Mouse (Mus musculus): ENCODE measurements around the gene Col8a2. TPM values are rescaled to one million over a fixed set of nuclear protein-coding genes. Genes with fewer than 3 reads are reported as not detected.
A peak's percentile ranks its signal among the peaks of the same experiment; 100 is the strongest.

Gene Col8a2
- polyA plus RNA-seq, 1 experiment from 2014 or later = 5.0 TPM

DNA sequence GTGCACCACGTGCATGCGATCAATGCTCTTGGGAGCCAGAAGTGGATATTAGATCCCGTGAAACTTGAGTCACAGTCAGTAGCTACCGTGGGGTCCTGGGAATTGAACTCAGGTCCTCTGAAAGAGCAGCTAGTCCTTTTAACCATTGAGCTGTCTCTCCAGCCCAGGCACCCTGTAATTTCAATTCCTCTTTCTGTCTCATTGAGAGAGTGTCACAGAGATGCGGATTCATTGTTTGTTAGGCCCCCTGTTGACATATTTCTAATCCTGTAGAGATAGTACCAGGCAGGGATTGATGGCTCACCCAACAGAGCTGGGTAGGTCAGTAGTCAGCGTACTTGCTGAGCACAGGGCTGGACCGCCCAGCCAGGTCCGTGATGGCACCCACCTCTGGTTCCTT, 3.7 kb downstream of the Col8a2 start:
- H3K9ac ChIP-seq (ENCODE audit: low read length) = no peak overlapping the region
- H3K27me3 ChIP-seq (ENCODE audit: control insufficient read depth, insufficient read depth, low read length) = peaks cover 45% of the 10 kb centered on the region

DNA sequence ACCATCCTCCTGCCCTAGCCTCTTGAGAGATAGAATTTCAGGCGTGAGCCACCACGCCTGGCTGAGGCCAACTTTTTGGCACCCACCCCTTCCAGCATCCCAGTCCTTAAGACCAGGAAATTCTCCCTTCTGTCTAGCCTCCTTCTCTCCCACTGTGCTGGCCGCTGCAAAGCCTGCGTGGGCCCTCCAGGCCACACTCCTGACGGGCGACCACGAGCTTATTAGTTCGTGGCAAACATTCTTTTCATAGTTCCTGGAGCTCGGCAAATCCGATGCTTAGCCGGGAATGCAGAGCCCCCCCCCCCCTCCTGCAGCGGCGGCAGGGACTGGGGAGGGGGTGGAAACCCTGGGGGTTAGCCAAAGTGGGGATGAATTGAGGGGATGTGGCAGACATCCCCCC, 4.6 kb downstream of the Col8a2 start:
- H3K9me3 ChIP-seq (replicated peaks; ENCODE audit: control insufficient read depth, low read length) = no peaks in the 10 kb centered on the region; the same call in 1 of the 2 replicates
- no peak overlapping the region for H3K9ac ChIP-seq (ENCODE audit: low read length)

More for the DNA sequence above, 3.7 kb downstream of the Col8a2 start:
- H3K27ac ChIP-seq (ENCODE audit: low read length) = no peak overlapping the region
- H3K9me3 ChIP-seq (replicated peaks; ENCODE audit: control insufficient read depth, low read length) = peaks cover 6% of the 10 kb centered on the region
- peaks cover 4% of the 10 kb centered on the region; the same call in 1 of the 2 replicates for H3K4me1 ChIP-seq (ENCODE audit: control insufficient read depth, insufficient read depth, low read length)
- no peaks in the 10 kb centered on the region for H3K36me3 ChIP-seq (ENCODE audit: control insufficient read depth, insufficient read depth)
- no peak for ATAC-seq (replicated peaks; ENCODE audit: extremely low read depth, insufficient read depth, low FRiP score)
- H3K4me3 ChIP-seq (ENCODE audit: low read length) = no peak overlapping the region
- H3K4me2 ChIP-seq (ENCODE audit: low read depth, low read length) = no peak overlapping the region
- 84% methylated on average over 8 of the region's 8 CpGs for WGBS

DNA sequence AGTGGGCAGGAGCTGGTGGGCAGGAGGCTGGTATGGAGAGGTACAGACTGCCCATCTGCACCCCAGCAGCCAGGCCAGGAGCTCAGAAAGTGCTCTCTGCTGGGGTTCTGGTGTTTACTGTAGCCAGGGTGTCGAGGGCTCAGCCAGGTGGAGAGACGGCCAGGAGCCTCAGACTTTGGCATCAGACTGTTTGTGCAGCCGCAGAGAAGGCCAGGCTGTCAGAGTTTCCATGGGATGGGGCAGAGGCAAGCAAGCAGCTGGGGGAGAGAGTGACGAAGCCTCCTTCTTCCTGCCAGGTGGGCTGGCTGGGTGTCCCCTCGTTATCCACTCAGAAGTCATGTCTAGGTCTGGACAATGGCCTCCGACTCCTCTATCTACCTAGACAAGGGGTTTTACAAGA, 8.6 kb downstream of the Col8a2 start:
- H3K4me3 ChIP-seq (ENCODE audit: low read length) = no peak overlapping the region
- ATAC-seq (replicated peaks; ENCODE audit: extremely low read depth, insufficient read depth, low FRiP score) = no peak

More for the DNA sequence above, 4.6 kb downstream of the Col8a2 start:
- no peak for ATAC-seq (replicated peaks; ENCODE audit: extremely low read depth, insufficient read depth, low FRiP score)
- Histone ChIP-seq H3K36me3 (ENCODE audit: control insufficient read depth, insufficient read depth) (no peaks in the 10 kb centered on the region), H3K27ac (ENCODE audit: low read length) (no peak overlapping the region), H3K27me3 (ENCODE audit: control insufficient read depth, insufficient read depth, low read length) (peaks cover 43% of the 10 kb centered on the region), H3K4me3 (ENCODE audit: low read length) (no peak overlapping the region), H3K4me2 (ENCODE audit: low read depth, low read length) (no peak overlapping the region), H3K4me1 (ENCODE audit: control insufficient read depth, insufficient read depth, low read length) (peaks cover 3% of the 10 kb centered on the region; the same call in 1 of the 2 replicates)
- 20% methylated on average over 13 of the region's 13 CpGs for WGBS

DNA sequence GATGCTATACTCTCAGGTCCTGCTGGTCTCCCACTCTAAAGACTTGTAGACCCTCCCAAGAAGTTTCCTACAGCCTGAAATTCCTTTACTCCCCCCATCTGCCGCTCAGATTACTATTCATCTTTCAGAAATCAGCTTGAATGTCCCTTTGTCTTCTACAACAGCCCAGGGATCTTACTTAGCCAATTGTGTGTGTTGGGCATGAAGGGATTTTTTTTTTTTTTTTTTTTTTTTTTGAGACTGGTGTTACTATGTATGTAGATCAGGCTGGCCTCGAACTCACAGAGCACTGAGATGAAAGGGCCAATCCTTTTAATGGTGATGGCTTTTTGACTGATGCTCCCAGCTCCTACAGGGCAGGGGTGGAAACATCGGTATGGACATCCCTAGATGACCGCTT, 9.3 kb downstream of the Col8a2 start:
- H3K36me3 ChIP-seq (ENCODE audit: control insufficient read depth, insufficient read depth) = no peaks in the 10 kb centered on the region
- H3K27me3 ChIP-seq (ENCODE audit: control insufficient read depth, insufficient read depth, low read length) = peaks cover 33% of the 10 kb centered on the region
- H3K9ac ChIP-seq (ENCODE audit: low read length) = no peak overlapping the region
- WGBS = 47% methylated on average over 4 of the region's 4 CpGs
- ATAC-seq (replicated peaks; ENCODE audit: extremely low read depth, insufficient read depth, low FRiP score) = no peak
- H3K4me3 ChIP-seq (ENCODE audit: low read length) = no peak overlapping the region
- H3K4me2 ChIP-seq (ENCODE audit: low read depth, low read length) = no peak overlapping the region
- peaks cover 13% of the 10 kb centered on the region for H3K4me1 ChIP-seq (ENCODE audit: control insufficient read depth, insufficient read depth, low read length)
- H3K27ac ChIP-seq (ENCODE audit: low read length) = no peak overlapping the region
- H3K9me3 ChIP-seq (replicated peaks; ENCODE audit: control insufficient read depth, low read length) = no peaks in the 10 kb centered on the region

More for the DNA sequence above, 8.6 kb downstream of the Col8a2 start:
- Histone ChIP-seq H3K4me2 (ENCODE audit: low read depth, low read length) (no peak overlapping the region), H3K9me3 (replicated peaks; ENCODE audit: control insufficient read depth, low read length) (no peaks in the 10 kb centered on the region), H3K36me3 (ENCODE audit: control insufficient read depth, insufficient read depth) (no peaks in the 10 kb centered on the region), H3K4me1 (ENCODE audit: control insufficient read depth, insufficient read depth, low read length) (peaks cover 9% of the 10 kb centered on the region), H3K27me3 (ENCODE audit: control insufficient read depth, insufficient read depth, low read length) (peaks cover 29% of the 10 kb centered on the region), H3K9ac (ENCODE audit: low read length) (no peak overlapping the region), H3K27ac (ENCODE audit: low read length) (no peak overlapping the region)
- WGBS = 77% methylated on average over 6 of the region's 6 CpGs

DNA sequence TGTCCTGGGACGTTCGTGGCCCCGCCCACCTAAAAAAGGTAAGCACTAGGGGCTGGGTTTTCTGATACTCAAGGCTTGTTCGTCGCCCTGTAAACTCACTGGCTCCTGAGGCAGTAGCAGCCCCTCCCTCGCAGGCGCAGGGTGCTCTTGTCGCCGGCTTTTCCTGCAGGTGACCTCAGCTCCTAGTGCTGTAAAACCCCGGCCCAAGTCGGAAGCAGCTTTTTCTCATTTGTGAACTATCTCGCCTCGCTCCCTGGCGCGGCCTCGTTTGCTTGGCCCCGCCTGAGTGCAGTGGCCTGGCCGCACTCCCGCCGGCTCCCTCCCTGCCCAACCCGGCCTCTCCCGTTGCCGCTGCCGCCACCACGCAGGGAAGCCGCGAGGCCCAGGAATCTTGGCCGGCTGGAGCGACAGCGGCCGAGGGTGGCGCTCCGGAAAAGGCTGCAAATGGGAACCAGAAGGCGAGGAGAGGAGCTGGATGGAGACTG, 10.1 kb downstream of the Col8a2 start:
- peak overlapping the region; percentile 70 for H3K9ac ChIP-seq (ENCODE audit: low read length)
- H3K4me1 ChIP-seq (ENCODE audit: control insufficient read depth, insufficient read depth, low read length) = peaks cover 20% of the 10 kb centered on the region
- 0 out of 2 replicates have a peak, but pooled peaks have one; percentile 37 for ATAC-seq (replicated peaks; ENCODE audit: extremely low read depth, insufficient read depth, low FRiP score)
- H3K9me3 ChIP-seq (replicated peaks; ENCODE audit: control insufficient read depth, low read length) = no peaks in the 10 kb centered on the region
- H3K27me3 ChIP-seq (ENCODE audit: control insufficient read depth, insufficient read depth, low read length) = peaks cover 40% of the 10 kb centered on the region
- peak overlapping the region; percentile 10; the same call in 1 of the 2 replicates for H3K27ac ChIP-seq (ENCODE audit: low read length)
- WGBS = under 1% methylated on average over 34 of the region's 34 CpGs
- peak overlapping the region; percentile 41 for H3K4me3 ChIP-seq (ENCODE audit: low read length)
- H3K36me3 ChIP-seq (ENCODE audit: control insufficient read depth, insufficient read depth) = no peaks in the 10 kb centered on the region
- peak overlapping the region; percentile 75 for H3K4me2 ChIP-seq (ENCODE audit: low read depth, low read length)

DNA sequence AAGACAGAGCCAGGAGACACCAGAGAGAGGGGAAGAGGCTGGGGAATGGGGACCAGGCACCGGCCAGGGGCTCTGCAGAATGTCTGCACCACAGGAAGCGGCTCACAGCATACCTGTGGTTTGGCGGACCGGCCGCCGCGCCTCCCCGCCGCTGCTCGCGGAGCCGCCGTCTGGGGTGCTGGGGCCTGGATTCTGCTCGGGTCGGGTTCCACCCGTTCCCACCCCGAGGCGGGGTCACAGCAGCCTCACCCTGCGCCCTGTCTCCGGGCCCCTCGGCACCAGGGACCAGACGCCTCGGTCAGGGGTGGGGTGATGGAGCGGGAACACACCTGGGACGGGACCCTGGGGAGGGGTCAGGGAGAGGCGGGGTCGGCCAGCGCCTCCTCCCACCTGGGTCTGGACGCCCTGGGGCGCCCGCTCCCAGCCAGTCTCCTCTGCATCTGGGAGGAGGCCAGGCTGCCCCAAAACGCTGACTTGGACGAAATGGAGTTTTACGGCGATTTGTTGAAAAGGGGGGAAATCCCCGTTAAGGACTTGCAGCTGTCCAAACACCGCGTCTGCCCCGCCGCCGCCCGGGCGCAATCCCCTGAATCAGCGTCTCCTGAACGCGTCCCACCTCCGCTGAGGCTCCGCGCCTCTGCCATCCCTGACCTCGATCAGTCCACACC, 14.5 kb downstream of the Col8a2 start:
- WGBS = under 1% methylated on average over 50 of the region's 50 CpGs
- H3K27me3 ChIP-seq (ENCODE audit: control insufficient read depth, insufficient read depth, low read length) = peaks cover 50% of the 10 kb centered on the region
- H3K27ac ChIP-seq (ENCODE audit: low read length) = no peak overlapping the region
- H3K9ac ChIP-seq (ENCODE audit: low read length) = peak overlapping the region; percentile 43
- peak overlapping the region; percentile 45 for H3K4me3 ChIP-seq (ENCODE audit: low read length)
- ATAC-seq (replicated peaks; ENCODE audit: extremely low read depth, insufficient read depth, low FRiP score) = peak; percentile 49; the same call in 1 of the 2 replicates
- H3K9me3 ChIP-seq (replicated peaks; ENCODE audit: control insufficient read depth, low read length) = peaks cover 4% of the 10 kb centered on the region
- H3K4me2 ChIP-seq (ENCODE audit: low read depth, low read length) = peak overlapping the region; percentile 62
- H3K36me3 ChIP-seq (ENCODE audit: control insufficient read depth, insufficient read depth) = no peaks in the 10 kb centered on the region
- peaks cover 23% of the 10 kb centered on the region for H3K4me1 ChIP-seq (ENCODE audit: control insufficient read depth, insufficient read depth, low read length)

DNA sequence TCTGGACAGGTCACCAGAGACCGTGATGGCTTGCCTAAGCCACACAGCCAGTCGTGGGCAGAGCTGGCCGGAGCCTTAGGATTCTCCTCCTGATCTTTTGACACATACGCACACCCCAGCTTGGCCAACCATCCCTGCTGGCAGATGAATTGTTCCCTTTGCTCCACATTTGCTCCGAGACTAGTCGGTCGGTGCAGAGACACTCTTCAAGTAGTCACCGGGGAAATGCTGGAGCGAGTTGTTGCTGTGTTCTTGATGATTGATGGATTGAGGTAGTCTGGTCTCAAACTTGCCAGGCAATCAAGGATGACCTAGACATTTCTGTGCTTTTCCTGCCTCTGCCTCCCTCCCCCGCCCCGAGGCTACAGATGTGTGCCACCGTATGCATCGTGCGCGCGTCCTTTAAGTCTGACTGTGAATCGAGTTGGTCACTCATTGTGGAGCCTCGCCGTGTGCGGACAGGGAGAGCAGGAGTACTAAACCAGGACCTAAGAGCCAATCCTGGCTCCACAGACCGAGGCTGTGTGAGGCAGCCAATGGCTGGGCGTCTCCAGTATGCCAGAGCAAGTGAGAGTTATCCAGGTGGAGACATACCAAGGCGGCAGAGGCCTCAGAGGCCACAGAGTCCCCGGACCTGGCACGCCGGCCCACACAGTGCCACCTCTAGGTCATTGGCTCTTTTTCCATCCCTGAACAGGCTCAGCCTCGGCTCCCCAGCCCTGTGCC, 15.2 kb downstream of the Col8a2 start:
- H3K27me3 ChIP-seq (ENCODE audit: control insufficient read depth, insufficient read depth, low read length) = peaks cover 50% of the 10 kb centered on the region
- no peaks in the 10 kb centered on the region for H3K36me3 ChIP-seq (ENCODE audit: control insufficient read depth, insufficient read depth)
- H3K9ac ChIP-seq (ENCODE audit: low read length) = no peak overlapping the region
- H3K4me1 ChIP-seq (ENCODE audit: control insufficient read depth, insufficient read depth, low read length) = peaks cover 20% of the 10 kb centered on the region
- WGBS = 10% methylated on average over 27 of the region's 27 CpGs
- peak overlapping the region; percentile 62 for H3K4me2 ChIP-seq (ENCODE audit: low read depth, low read length)
- H3K27ac ChIP-seq (ENCODE audit: low read length) = no peak overlapping the region
- no peak for ATAC-seq (replicated peaks; ENCODE audit: extremely low read depth, insufficient read depth, low FRiP score)
- peak overlapping the region; percentile 45 for H3K4me3 ChIP-seq (ENCODE audit: low read length)
- peaks cover 5% of the 10 kb centered on the region for H3K9me3 ChIP-seq (replicated peaks; ENCODE audit: control insufficient read depth, low read length)

DNA sequence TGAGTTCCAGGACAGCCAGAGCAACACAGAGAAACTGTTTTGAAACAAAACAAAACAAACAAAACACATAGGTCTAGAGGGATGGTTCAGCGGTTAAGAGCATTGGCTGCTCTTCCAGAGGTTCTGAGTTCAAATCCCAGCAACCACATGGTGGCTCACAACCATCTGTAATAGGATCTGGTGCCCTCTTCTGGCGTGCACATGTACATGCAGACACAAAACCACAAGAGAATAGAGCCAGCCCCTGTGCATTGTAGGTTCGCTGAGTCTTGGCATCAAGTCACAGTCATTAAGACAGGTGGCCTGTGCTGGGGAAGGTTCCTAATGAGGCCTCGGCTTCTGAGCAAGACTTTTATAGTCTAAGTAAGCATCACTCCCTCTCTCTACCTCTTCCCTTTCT, 17.3 kb downstream of the Col8a2 start:
- Histone ChIP-seq H3K9ac (ENCODE audit: low read length) (no peak overlapping the region), H3K36me3 (ENCODE audit: control insufficient read depth, insufficient read depth) (no peaks in the 10 kb centered on the region), H3K9me3 (replicated peaks; ENCODE audit: control insufficient read depth, low read length) (peaks cover 5% of the 10 kb centered on the region), H3K4me2 (ENCODE audit: low read depth, low read length) (no peak overlapping the region), H3K4me3 (ENCODE audit: low read length) (no peak overlapping the region), H3K27ac (ENCODE audit: low read length) (no peak overlapping the region), H3K27me3 (ENCODE audit: control insufficient read depth, insufficient read depth, low read length) (peaks cover 36% of the 10 kb centered on the region), H3K4me1 (ENCODE audit: control insufficient read depth, insufficient read depth, low read length) (peaks cover 14% of the 10 kb centered on the region)
- ATAC-seq (replicated peaks; ENCODE audit: extremely low read depth, insufficient read depth, low FRiP score) = no peak
- WGBS = 63% methylated on average over 4 of the region's 4 CpGs

DNA sequence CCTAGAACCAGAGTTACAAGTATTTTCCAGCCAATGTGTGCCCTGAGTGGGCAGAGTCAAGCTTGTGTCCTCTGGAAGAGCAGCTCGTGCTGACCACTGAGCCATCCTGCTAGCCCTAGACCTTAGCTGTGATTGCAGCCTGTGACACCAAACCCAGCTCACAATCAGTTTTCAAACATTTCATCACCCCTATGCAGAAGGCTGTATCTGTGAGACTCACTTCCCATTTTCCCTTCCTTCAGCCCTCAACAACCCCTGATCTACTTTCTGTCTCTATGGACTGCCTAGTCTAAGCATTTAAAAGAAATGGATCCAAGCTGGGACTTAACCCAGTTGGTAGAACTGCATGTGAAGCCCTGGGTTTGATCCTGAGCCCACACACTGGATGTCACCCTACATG, 18.8 kb downstream of the Col8a2 start:
- no peak overlapping the region for H3K27ac ChIP-seq (ENCODE audit: low read length)
- peaks cover 27% of the 10 kb centered on the region for H3K27me3 ChIP-seq (ENCODE audit: control insufficient read depth, insufficient read depth, low read length)
- H3K9ac ChIP-seq (ENCODE audit: low read length) = no peak overlapping the region
- H3K4me1 ChIP-seq (ENCODE audit: control insufficient read depth, insufficient read depth, low read length) = peaks cover 18% of the 10 kb centered on the region
- no peaks in the 10 kb centered on the region for H3K36me3 ChIP-seq (ENCODE audit: control insufficient read depth, insufficient read depth)
- no peak for ATAC-seq (replicated peaks; ENCODE audit: extremely low read depth, insufficient read depth, low FRiP score)
- WGBS = 86% methylated on average over 1 of the region's 1 CpGs
- no peak overlapping the region for H3K4me3 ChIP-seq (ENCODE audit: low read length)
- H3K9me3 ChIP-seq (replicated peaks; ENCODE audit: control insufficient read depth, low read length) = peaks cover 5% of the 10 kb centered on the region
- no peak overlapping the region for H3K4me2 ChIP-seq (ENCODE audit: low read depth, low read length)
